Mouse (Mus musculus) heart, embryonic 10.5 days (tissue): Measurements from ENCODE around the gene Alg3. TPM values are rescaled to one million over a fixed set of nuclear protein-coding genes. Genes with fewer than 3 reads are reported as not detected.
A peak's percentile ranks its signal among the peaks of the same experiment; 100 is the strongest.

ENCODE experiments used
- DNase-seq: peaks from one replicate; pipeline ENCODE4 v3.0.0-alpha.2; 2017; ENCODE audit warnings: low spot score
- H3K27ac ChIP-seq: fragments of 300-500 bp; sonication (generic); 2 replicates; pipeline ENCODE4 v1.5.1; 2016; ENCODE audit warnings: mild to moderate bottlenecking
- H3K27me3 ChIP-seq: fragments of 300-500 bp; sonication (generic); 2 replicates; pipeline ENCODE4 v1.6.1; 2016; ENCODE audit warnings: mild to moderate bottlenecking; ENCODE audit not compliant: poor library complexity, insufficient read depth, severe bottlenecking
- H3K36me3 ChIP-seq: fragments of 300-500 bp; sonication (generic); 2 replicates; pipeline ENCODE4 v1.6.1; 2016; ENCODE audit warnings: mild to moderate bottlenecking, moderate library complexity
- H3K4me1 ChIP-seq: fragments of 300-500 bp; sonication (generic); 2 replicates; pipeline ENCODE4 v1.6.1; 2016; ENCODE audit warnings: mild to moderate bottlenecking
- H3K4me3 ChIP-seq: fragments of 300-500 bp; sonication (generic); 2 replicates; pipeline ENCODE4 v1.5.1; 2016; ENCODE audit warnings: mild to moderate bottlenecking, moderate library complexity
- H3K9me3 ChIP-seq: fragments of 300-500 bp; sonication (generic); 2 replicates; pipeline ENCODE4 v1.6.1; 2016; ENCODE audit warnings: mild to moderate bottlenecking, moderate library complexity
- WGBS: fragments of 180-500 bp; shearing (Covaris S2); methylation state at CpG from one replicate; pipeline ENCODE4 v1.1.7; 2016; 5-methylcytosine and 5-hydroxymethylcytosine counted together
- polyA plus RNA-seq: library from polyadenylated mRNA; unstranded; fragments of >200 nt; fragmentation: Nextera tagmentation; extraction: Ambion mirVana; gene quantifications from 2 replicates; pipeline ENCODE4 v1.2.1, GENCODE M21; 2016

The Alg3 gene
- polyA plus RNA-seq: 44.3 and 50.7 TPM in 2 replicates

DNA sequence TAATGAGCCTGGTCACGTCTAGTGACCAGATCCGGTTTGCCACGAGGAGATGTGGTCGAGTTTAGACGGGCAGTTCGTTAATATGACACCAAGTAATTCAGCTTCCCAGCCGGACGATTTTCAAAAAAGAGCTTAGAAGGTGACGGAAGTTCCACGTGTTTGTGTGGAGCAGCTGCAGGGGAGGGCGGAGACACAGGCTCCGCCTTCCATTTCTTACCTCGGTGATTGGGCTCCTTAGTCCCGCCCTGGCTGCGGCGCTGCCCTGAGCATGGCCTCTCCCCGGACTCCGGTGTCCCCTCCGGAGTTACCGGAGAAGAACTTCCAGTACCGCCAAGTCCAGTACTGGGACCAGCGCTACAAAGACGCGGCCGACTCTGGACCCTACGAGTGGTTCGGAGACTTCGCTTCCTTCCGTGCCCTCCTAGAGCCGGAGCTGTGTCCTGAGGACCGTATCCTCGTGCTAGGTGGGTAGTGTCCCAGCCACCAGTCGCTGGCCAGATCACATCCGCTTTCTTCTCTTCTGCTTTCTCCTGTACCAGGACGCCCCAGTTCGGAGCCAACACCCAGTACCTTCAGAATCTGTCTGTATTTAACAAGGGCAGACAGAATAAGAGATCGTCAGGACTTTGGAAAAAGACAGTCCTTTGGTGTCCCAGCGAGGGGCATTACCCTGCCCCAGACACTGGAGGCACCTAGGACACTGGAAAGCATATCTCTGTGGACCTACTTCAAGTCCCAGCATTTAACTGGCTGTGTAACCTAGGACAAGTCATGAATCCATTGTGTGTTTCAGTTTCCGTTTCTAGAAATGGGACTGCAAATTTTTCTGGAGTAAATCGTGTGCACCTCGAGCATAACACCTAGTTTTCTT lies at the start of gene Alg3, which contains the start of the genes Eef1akmt4 and Gm49333:
Gene Alg3, minus strand, starts transcription at position 379 of the 871 bp plus-strand sequence.
Gene Eef1akmt4, plus strand, starts transcription at position 237 of the 871 bp plus-strand sequence.
Gene Gm49333, plus strand, starts transcription at position 254 of the 871 bp plus-strand sequence.
- 2% methylated on average over 41 of the region's 41 CpGs for WGBS

DNA sequence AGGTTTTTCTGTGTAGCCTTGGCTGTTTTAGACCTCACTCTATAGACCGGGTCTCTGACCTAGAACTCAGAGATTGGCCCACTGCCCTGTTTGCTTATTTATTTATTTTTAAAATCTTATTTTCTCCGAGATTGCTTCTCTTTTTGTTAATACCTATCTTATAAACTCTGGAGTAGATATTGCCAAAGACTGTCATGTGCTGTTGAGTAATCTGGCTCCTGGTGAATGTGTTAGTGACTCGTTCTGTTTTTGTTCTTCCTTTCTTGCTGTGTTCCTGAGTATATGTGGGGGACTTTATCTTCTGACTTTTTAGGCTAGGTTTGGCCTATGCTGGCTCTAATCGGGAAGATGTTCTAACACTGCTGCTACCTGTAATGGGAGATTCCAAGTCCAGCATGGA lies 46.1 kb upstream of the Alg3 start:
- no peak overlapping the region for H3K27ac ChIP-seq
- 86% methylated on average over 4 of the region's 4 CpGs for WGBS
- H3K4me3 ChIP-seq: no peak overlapping the region
- H3K4me1 ChIP-seq: peaks cover 5% of the 10 kb centered on the region
- no peaks in the 10 kb centered on the region for H3K9me3 ChIP-seq
- peaks cover 86% of the 10 kb centered on the region for H3K36me3 ChIP-seq
- DNase-seq: no peak
- no peaks in the 10 kb centered on the region for H3K27me3 ChIP-seq

More for the DNA sequence above, at the start of gene Alg3, which contains the start of the genes Eef1akmt4 and Gm49333:
- Histone ChIP-seq H3K27ac (peak within 1 kb of the TSS; percentile 95), H3K4me3 (peak within 1 kb of the TSS; percentile 96), H3K27me3 (no peaks in the 10 kb centered on the region), H3K9me3 (no peaks in the 10 kb centered on the region), H3K36me3 (peaks cover 25% of the 10 kb centered on the region), H3K4me1 (peaks cover 21% of the 10 kb centered on the region)
- peak; percentile 97 for DNase-seq

GRCm38 (mm10) chr16:20653315-20653714 lies 41.8 kb upstream of the Alg3 start:
- H3K4me3 ChIP-seq: no peak overlapping the region
- 63% methylated on average over 2 of the region's 2 CpGs for WGBS
- H3K27ac ChIP-seq: no peak overlapping the region
- no peak for DNase-seq
- H3K9me3 ChIP-seq: no peaks in the 10 kb centered on the region
- peaks cover 12% of the 10 kb centered on the region for H3K4me1 ChIP-seq
- H3K27me3 ChIP-seq: no peaks in the 10 kb centered on the region
- H3K36me3 ChIP-seq: peaks cover 43% of the 10 kb centered on the region

GRCm38 (mm10) chr16:20651947-20652310 lies 40.4 kb upstream of the Alg3 start:
- H3K4me1 ChIP-seq: peaks cover 12% of the 10 kb centered on the region
- DNase-seq: no peak
- H3K36me3 ChIP-seq: peaks cover 29% of the 10 kb centered on the region
- 9% methylated on average over 12 of the region's 12 CpGs for WGBS
- no peaks in the 10 kb centered on the region for H3K9me3 ChIP-seq
- peak overlapping the region; percentile 89 for H3K27ac ChIP-seq
- peak overlapping the region; percentile 93 for H3K4me3 ChIP-seq
- no peaks in the 10 kb centered on the region for H3K27me3 ChIP-seq

GRCm38 (mm10) chr16:20651076-20651946 lies 39.8 kb upstream of the Alg3 start, which contains the start of gene Psmd2:
TSS of gene Psmd2 (plus strand) at chr16:20651652.
- Histone ChIP-seq H3K9me3 (no peaks in the 10 kb centered on the region), H3K27ac (peak within 1 kb of the TSS; percentile 89), H3K27me3 (no peaks in the 10 kb centered on the region), H3K4me3 (peak within 1 kb of the TSS; percentile 93), H3K4me1 (peaks cover 12% of the 10 kb centered on the region), H3K36me3 (peaks cover 23% of the 10 kb centered on the region)
- DNase-seq: peak; percentile 97
- WGBS: 2% methylated on average over 46 of the region's 46 CpGs

GRCm38 (mm10) chr16:20643911-20644310 lies 32.4 kb upstream of the Alg3 start:
- H3K36me3 ChIP-seq: no peaks in the 10 kb centered on the region
- H3K4me3 ChIP-seq: no peak overlapping the region
- no peak overlapping the region for H3K27ac ChIP-seq
- H3K27me3 ChIP-seq: 0 out of 2 replicates have a peak, but pooled peaks cover 9% of the 10 kb centered on the region
- no peaks in the 10 kb centered on the region for H3K9me3 ChIP-seq
- DNase-seq: no peak
- WGBS: 81% methylated on average over 7 of the region's 7 CpGs
- H3K4me1 ChIP-seq: no peaks in the 10 kb centered on the region

GRCm38 (mm10) chr16:20642161-20642560 lies 30.6 kb upstream of the Alg3 start:
- Histone ChIP-seq H3K4me3 (no peak overlapping the region), H3K4me1 (no peaks in the 10 kb centered on the region), H3K27me3 (0 out of 2 replicates have a peak, but pooled peaks cover 9% of the 10 kb centered on the region), H3K36me3 (no peaks in the 10 kb centered on the region), H3K27ac (no peak overlapping the region), H3K9me3 (no peaks in the 10 kb centered on the region)
- DNase-seq: no peak
- 5% methylated on average over 8 of the region's 8 CpGs for WGBS

DNA sequence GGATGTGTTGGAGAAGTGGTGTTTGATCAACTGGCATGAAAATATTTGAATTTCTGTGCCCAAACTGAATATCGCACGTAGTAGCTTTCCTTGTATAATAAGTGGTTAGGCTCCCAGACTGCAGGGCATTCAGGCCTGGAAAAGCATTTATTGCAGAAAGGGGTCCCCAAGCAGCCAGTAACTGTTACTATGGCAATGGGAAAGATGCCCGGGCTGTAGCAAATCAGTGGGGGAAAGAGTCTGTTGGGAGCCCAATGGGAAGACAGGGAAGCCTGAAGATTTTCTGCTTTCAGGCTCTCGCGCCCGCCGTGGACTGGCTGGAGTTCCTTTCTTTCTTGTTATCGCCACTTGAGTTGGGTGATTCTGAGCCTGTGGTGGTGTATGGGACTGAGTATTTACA lies 26.8 kb upstream of the Alg3 start:
- Histone ChIP-seq H3K27me3 (no peaks in the 10 kb centered on the region), H3K9me3 (no peaks in the 10 kb centered on the region), H3K27ac (no peak overlapping the region), H3K4me1 (no peaks in the 10 kb centered on the region), H3K4me3 (no peak overlapping the region), H3K36me3 (no peaks in the 10 kb centered on the region)
- 83% methylated on average over 8 of the region's 8 CpGs for WGBS
- no peak for DNase-seq

DNA sequence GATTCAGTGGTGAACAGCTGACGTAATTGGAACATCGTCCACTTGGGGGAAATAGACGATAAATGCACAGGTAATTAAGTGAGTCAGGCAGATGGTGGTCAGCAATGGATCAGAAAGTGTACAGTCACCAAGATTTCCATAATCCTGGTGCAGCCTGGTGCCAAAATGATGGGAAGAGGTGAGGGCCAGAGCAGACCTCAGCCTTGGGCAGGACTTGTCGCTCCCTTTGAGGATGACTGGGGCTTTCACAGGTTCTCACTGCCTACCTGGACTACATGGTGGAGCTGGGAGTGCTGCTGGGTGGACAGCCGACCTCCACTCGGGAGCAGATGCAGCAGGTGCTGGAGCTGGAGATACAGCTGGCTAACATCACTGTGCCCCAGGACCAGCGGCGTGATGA lies 25.9 kb upstream of the Alg3 start:
- 80% methylated on average over 8 of the region's 8 CpGs for WGBS

DNA sequence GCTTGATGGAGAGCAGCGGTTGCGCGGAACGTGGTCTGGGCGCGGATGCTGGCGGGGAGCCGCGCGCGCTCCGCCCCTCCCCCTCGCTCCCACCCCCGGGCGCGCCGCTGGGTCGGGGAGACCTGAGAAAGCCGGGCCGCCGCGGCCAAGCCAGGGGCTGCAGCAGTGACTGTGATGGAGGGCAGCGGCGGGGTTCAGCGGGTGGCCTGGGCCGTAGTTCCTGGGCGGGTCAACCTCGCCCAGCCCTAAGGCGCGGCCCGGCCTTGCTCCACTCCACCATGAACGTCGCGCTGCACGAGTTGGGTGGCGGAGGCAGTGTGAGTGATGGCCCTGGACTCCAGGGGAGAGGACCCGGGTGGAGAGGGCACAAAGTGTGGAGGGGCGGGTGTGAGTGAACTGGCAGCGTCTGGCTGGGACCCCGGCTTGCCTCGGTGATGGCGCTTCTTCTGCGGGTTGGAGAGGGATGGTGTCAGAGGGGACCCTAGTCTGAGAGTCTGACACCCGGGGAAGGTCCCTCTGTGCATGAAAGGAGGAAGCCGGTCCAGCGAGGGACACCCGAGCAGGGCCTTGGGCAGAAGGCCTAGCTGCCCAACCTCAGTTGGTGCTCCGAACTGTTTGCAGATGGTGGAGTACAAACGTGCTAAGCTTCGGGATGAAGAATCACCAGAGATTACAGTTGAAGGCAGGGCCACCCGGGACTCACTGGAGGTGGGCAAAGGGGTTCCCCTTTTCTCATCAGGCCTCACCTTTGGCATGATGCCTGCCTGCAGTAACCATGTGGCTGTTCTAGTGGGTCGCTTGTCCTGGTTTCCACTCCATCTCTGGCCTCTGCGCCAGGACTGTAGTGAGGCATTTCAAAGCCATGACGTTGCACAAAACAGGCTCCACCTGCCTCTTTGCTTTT lies 18.4 kb upstream of the Alg3 start, which contains the start of gene Ece2:
Gene Ece2, plus strand, starts transcription at position 98 of the 904 bp plus-strand sequence.
- DNase-seq: no peak
- H3K27ac ChIP-seq: peak within 1 kb of the TSS; percentile 80
- H3K27me3 ChIP-seq: peaks cover 32% of the 10 kb centered on the region
- peaks cover 10% of the 10 kb centered on the region; the same call in 1 of the 2 replicates for H3K4me1 ChIP-seq
- H3K4me3 ChIP-seq: peak within 1 kb of the TSS; percentile 73
- no peaks in the 10 kb centered on the region for H3K36me3 ChIP-seq
- WGBS: 7% methylated on average over 53 of the region's 54 CpGs
- no peaks in the 10 kb centered on the region for H3K9me3 ChIP-seq

More for the DNA sequence above, 25.9 kb upstream of the Alg3 start:
- Histone ChIP-seq H3K9me3 (no peaks in the 10 kb centered on the region), H3K27ac (no peak overlapping the region), H3K36me3 (no peaks in the 10 kb centered on the region), H3K4me3 (no peak overlapping the region), H3K4me1 (no peaks in the 10 kb centered on the region), H3K27me3 (no peaks in the 10 kb centered on the region)
- no peak for DNase-seq

- H3K27ac ChIP-seq: no peak overlapping the region
- H3K4me3 ChIP-seq: no peak overlapping the region
- H3K27me3 ChIP-seq: peaks cover 32% of the 10 kb centered on the region
- no peaks in the 10 kb centered on the region for H3K36me3 ChIP-seq
- H3K4me1 ChIP-seq: peaks cover 10% of the 10 kb centered on the region; the same call in 1 of the 2 replicates
- DNase-seq: no peak
- WGBS: 55% methylated on average over 11 of the region's 11 CpGs
- no peaks in the 10 kb centered on the region for H3K9me3 ChIP-seq
Observed at GRCm38 (mm10) chr16:20628871-20629391, 17.4 kb upstream of the Alg3 start.
